Mouse (Mus musculus): ENCODE measurements at regions not wholly inside any gene's neighbourhood (a gene's known extent, or its start where the extent isn't known, plus 50 kb on each side); places are given as distances from the start of the nearest gene placed in this dataset.
A peak's percentile ranks its signal among the peaks of the same experiment; 100 is the strongest.

- TF ChIP-seq POLR2A (IDR thresholded peaks at IDR 0.05; ENCODE audit: borderline replicate concordance, extremely low read depth, insufficient read depth, insufficient read length, poor library complexity, severe bottlenecking) (no peak), CTCF (IDR thresholded peaks at IDR 0.05; ENCODE audit: borderline replicate concordance, extremely low read depth, insufficient read depth, insufficient read length) (no peak)
- peak; percentile 34 for DNase-seq (ENCODE audit: low read depth)
These were observed 553.6 kb upstream of the Tmpo start for GRCm38 (mm10) chr10:91734691-91735090.

- DNase-seq (ENCODE audit: low read depth), result peak; percentile 76
- TF ChIP-seq CTCF (IDR thresholded peaks at IDR 0.05; ENCODE audit: borderline replicate concordance, extremely low read depth, insufficient read depth, insufficient read length), result no peak
- TF ChIP-seq POLR2A (IDR thresholded peaks at IDR 0.05; ENCODE audit: borderline replicate concordance, extremely low read depth, insufficient read depth, insufficient read length, poor library complexity, severe bottlenecking), result no peak
These were observed 551.0 kb upstream of the Tmpo start for GRCm38 (mm10) chr10:91732007-91732589.

- TF ChIP-seq POLR2A (IDR thresholded peaks at IDR 0.05; ENCODE audit: borderline replicate concordance, extremely low read depth, insufficient read depth, insufficient read length, poor library complexity, severe bottlenecking), result no peak
- TF ChIP-seq CTCF (IDR thresholded peaks at IDR 0.05; ENCODE audit: borderline replicate concordance, extremely low read depth, insufficient read depth, insufficient read length), result no peak
- peak; percentile 79 for DNase-seq (ENCODE audit: low read depth)
These were observed 548.9 kb upstream of the Tmpo start for GRCm38 (mm10) chr10:91730062-91730461.

GRCm38 (mm10) chr10:91719561-91720371, 538.7 kb upstream of the Tmpo start:
- peak; percentile 97 for DNase-seq (ENCODE audit: low read depth)
- TF ChIP-seq POLR2A (IDR thresholded peaks at IDR 0.05; ENCODE audit: borderline replicate concordance, extremely low read depth, insufficient read depth, insufficient read length, poor library complexity, severe bottlenecking) (no peak), CTCF (IDR thresholded peaks at IDR 0.05; ENCODE audit: borderline replicate concordance, extremely low read depth, insufficient read depth, insufficient read length) (no peak)

- DNase-seq (ENCODE audit: low read depth), result peak; percentile 38
- TF ChIP-seq CTCF (IDR thresholded peaks at IDR 0.05; ENCODE audit: borderline replicate concordance, extremely low read depth, insufficient read depth, insufficient read length) (no peak), POLR2A (IDR thresholded peaks at IDR 0.05; ENCODE audit: borderline replicate concordance, extremely low read depth, insufficient read depth, insufficient read length, poor library complexity, severe bottlenecking) (no peak)
These were observed 535.5 kb upstream of the Tmpo start for GRCm38 (mm10) chr10:91716604-91717003.

GRCm38 (mm10) chr10:91714648-91715047, 533.5 kb upstream of the Tmpo start:
- peak; percentile 37 for DNase-seq (ENCODE audit: low read depth)
- TF ChIP-seq CTCF (IDR thresholded peaks at IDR 0.05; ENCODE audit: borderline replicate concordance, extremely low read depth, insufficient read depth, insufficient read length) (no peak), POLR2A (IDR thresholded peaks at IDR 0.05; ENCODE audit: borderline replicate concordance, extremely low read depth, insufficient read depth, insufficient read length, poor library complexity, severe bottlenecking) (no peak)

- no peak for TF ChIP-seq POLR2A (IDR thresholded peaks at IDR 0.05; ENCODE audit: borderline replicate concordance, extremely low read depth, insufficient read depth, insufficient read length, poor library complexity, severe bottlenecking)
- TF ChIP-seq CTCF (IDR thresholded peaks at IDR 0.05; ENCODE audit: borderline replicate concordance, extremely low read depth, insufficient read depth, insufficient read length), result no peak
These were observed 532.4 kb upstream of the Tmpo start for GRCm38 (mm10) chr10:91713529-91713928.

GRCm38 (mm10) chr10:91706816-91707215, 525.7 kb upstream of the Tmpo start:
- TF ChIP-seq POLR2A (IDR thresholded peaks at IDR 0.05; ENCODE audit: borderline replicate concordance, extremely low read depth, insufficient read depth, insufficient read length, poor library complexity, severe bottlenecking) (no peak), CTCF (IDR thresholded peaks at IDR 0.05; ENCODE audit: borderline replicate concordance, extremely low read depth, insufficient read depth, insufficient read length) (no peak)
- peak; percentile 54 for DNase-seq (ENCODE audit: low read depth)

More at GRCm38 (mm10) chr10:91713529-91713928, 532.4 kb upstream of the Tmpo start:
- peak; percentile 48 for DNase-seq (ENCODE audit: low read depth)

GRCm38 (mm10) chr10:91704751-91705150, 523.6 kb upstream of the Tmpo start:
- TF ChIP-seq POLR2A (IDR thresholded peaks at IDR 0.05; ENCODE audit: borderline replicate concordance, extremely low read depth, insufficient read depth, insufficient read length, poor library complexity, severe bottlenecking) (no peak), CTCF (IDR thresholded peaks at IDR 0.05; ENCODE audit: borderline replicate concordance, extremely low read depth, insufficient read depth, insufficient read length) (no peak)
- no peak for DNase-seq (ENCODE audit: low read depth)

- DNase-seq (ENCODE audit: low read depth), result no peak
- TF ChIP-seq CTCF (IDR thresholded peaks at IDR 0.05; ENCODE audit: borderline replicate concordance, extremely low read depth, insufficient read depth, insufficient read length) (no peak), POLR2A (IDR thresholded peaks at IDR 0.05; ENCODE audit: borderline replicate concordance, extremely low read depth, insufficient read depth, insufficient read length, poor library complexity, severe bottlenecking) (no peak)
These were observed 520.7 kb upstream of the Tmpo start for GRCm38 (mm10) chr10:91701822-91702221.

GRCm38 (mm10) chr10:91686082-91686618, 505.0 kb upstream of the Tmpo start:
- TF ChIP-seq CTCF (IDR thresholded peaks at IDR 0.05; ENCODE audit: borderline replicate concordance, extremely low read depth, insufficient read depth, insufficient read length) (no peak), POLR2A (IDR thresholded peaks at IDR 0.05; ENCODE audit: borderline replicate concordance, extremely low read depth, insufficient read depth, insufficient read length, poor library complexity, severe bottlenecking) (no peak)
- peak; percentile 41 for DNase-seq (ENCODE audit: low read depth)
